Mouse (Mus musculus): ENCODE measurements around the gene Lclat1.
"Not testable (repeated sequence)": the region's sequence is repeated elsewhere in the genome, so short reads cannot be mapped to it uniquely, and the experiment has no call there.

The Lclat1 gene

GRCm38 (mm10) chr17:73238501-73238900 lies 130.7 kb downstream of the Lclat1 start:
- DNase-seq (ENCODE audit: low read depth, low spot score) = no peak

DNA sequence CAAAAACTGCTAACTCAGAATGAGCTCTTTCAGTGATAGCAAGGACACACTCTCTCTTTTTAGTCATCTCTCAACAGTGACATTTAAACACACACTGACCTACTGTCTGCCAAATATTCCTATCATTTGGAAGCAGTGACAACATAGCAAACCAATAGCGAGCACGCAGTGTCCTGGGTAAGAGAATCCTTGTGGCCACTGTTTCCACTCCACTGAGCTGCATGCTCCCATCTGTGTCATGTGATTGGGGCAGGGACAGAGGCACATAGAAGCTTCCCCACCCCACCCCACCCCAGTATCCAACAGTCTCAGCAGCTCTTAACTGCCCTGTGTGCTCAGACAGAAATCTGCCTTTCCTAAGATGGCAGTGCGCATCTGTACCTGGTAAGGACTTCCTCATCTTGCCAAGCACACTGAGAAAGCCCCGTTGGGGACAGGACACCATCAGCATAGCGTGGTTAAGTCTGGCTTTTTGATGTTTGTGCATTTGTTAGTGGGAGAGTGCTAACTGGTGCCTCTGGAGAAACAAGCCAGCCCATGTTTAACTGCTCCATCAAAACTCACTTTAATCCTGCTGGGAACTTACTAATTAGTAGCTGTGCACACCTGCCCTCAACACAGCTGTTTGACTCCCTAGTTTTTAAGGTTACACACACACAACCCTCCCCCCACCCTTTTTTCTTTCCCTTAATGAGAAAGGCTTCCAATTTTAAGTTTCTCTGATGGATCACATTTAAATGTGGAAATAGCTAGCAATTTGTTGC lies 133.5 kb downstream of the Lclat1 start:
- peak; percentile 39 for DNase-seq (ENCODE audit: low read depth, low spot score)

- DNase-seq (ENCODE audit: low read depth, low spot score) = no peak
These were observed 135.9 kb downstream of the Lclat1 start for GRCm38 (mm10) chr17:73243676-73244075.

DNA sequence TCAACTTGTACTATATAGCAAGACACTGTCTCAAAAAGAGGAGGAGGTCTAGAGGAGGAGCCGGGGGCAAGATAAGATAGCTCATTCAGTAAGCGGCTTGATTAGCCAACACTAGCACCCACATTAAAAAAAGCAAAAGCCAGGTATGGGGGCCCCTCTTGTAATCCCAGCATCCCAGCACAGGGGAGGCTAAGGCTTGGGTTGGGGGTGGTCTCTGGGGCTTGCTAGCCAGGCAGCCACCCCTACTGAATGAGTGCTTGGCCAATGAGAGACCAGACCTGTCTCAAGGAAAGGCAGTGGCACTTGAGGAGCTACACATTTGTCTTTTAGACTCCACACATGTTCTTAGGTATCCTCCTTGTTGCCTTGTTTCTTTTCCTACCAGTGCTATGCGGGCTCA lies 136.8 kb downstream of the Lclat1 start:
- no peak for DNase-seq (ENCODE audit: low read depth, low spot score)

DNA sequence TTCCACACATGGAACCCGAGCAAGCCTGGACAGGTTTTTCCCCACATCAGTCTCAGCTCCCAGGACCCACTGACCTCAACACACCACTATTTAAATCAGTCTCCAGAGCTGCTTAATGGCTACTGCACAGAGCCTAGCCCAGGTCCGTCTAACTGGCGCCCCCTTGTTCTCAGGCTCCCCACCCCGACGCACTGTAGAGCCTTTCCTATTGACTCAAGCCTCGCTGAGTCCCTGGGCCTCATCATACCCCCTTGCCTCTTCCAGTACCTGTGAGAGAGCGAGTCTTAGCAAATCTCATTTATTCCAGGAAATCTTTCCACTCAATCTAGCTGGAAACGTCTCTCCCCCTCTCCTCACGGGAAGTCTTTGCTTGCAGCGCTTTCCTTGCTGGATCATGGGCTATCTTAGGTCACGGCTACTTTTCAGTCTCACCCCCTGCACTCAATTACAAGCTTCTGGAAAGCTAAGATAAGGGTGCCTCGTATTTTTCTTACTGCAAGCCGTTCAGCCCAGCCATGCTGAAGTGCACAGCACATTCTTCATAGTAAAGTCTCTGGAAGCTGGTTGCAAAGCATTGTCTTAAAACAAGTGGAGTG lies 137.4 kb downstream of the Lclat1 start:
- DNase-seq (ENCODE audit: low read depth, low spot score) = no peak

GRCm38 (mm10) chr17:73246036-73246435 lies 138.3 kb downstream of the Lclat1 start:
- DNase-seq (ENCODE audit: low read depth, low spot score) = no peak

DNA sequence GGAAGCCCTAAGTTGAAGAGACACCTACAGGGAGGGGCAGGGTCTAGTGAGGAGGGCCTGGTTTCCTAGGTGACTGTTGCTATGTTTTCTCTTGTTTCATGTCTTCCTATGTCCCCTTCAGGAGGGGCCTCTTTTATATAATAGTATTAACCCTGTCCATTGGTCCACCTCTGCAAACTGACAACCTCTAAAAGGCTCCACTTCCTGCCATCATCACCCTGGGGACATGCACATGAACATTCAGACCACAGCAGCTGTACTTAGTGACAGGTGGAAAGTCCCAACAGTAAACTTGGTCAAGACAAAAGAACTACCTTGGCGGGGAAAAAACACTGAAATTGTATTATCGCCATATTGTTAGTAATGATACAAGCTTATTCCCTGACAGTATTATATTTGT lies 139.1 kb downstream of the Lclat1 start:
- DNase-seq (ENCODE audit: low read depth, low spot score) = no peak

DNA sequence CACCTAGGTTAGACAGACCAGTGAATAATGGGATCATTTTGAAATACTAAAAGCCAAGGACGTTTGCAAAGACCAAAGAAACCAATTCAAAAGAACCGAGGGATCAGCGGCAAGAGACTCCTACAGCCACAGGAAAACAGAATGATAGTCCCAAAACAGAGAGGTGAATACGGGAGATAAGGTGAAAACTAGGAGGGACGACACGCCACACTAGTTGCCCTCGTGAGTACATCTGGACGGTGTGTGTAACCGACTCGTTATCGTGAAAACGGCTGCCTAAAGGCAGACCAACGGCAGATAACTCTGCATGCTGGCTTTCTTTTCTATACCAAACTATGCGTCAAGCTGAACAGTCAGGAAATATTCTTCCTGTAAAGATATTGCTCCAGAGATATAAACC lies 140.0 kb downstream of the Lclat1 start:
- DNase-seq (ENCODE audit: low read depth, low spot score) = no peak

DNA sequence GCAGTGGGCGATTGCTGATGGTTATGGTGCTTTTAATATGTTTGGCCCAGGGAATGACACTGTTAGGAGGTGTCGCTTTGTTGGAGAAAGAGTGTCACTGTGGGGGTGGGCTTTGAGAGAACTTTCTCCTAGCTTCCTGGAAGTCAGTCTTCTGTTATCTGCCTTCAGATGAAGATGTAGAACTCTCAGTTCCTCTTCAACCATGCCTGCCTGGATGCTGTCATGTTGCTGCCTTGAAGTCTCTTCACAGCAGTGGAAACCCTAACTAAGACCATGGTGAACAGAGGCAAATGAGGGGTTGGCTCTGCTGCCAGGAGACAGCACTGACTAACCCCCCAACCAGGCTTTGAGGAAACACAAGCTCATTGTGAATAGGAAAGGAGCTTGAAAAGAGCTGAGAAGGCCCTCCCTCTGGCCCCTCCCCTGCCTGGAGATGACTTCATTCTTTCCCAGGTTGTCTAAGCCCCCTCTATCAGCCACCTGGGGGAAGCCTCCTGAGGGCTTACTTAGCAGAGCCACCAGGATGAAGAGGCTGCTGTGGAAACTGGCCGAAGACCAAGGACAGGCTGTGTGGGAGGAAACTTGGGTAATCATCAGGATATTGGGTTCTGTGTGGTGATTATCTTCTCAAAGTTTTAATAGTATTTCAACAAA lies 142.8 kb downstream of the Lclat1 start:
- DNase-seq (ENCODE audit: low read depth, low spot score) = no peak

GRCm38 (mm10) chr17:73251142-73251502 lies 143.3 kb downstream of the Lclat1 start:
- DNase-seq (ENCODE audit: low read depth, low spot score) = no peak

GRCm38 (mm10) chr17:73251812-73252608 lies 144.2 kb downstream of the Lclat1 start:
- no peak for DNase-seq (ENCODE audit: low read depth, low spot score)

GRCm38 (mm10) chr17:73253291-73253969 lies 145.6 kb downstream of the Lclat1 start:
- no peak for DNase-seq (ENCODE audit: low read depth, low spot score)

DNA sequence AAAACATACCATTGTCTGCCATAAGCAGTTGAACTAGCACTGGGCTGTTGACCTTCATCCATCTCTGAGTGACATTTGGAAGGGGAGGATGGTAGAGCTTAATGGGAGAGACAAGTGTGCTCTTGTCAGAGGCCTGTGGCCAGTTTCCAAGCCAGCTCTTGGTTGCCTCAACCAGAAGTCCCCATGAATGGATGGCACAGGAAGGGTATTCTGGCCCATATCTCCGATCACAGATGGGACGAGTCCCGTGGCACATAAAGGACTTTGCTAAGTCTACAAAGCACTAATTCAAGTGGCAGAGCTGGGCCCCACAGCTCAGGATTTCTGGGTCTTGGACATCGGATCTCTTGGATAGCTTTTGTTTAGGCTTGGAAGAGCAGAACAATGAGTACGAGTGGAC lies 148.0 kb downstream of the Lclat1 start:
- DNase-seq (ENCODE audit: low read depth, low spot score) = no peak

- DNase-seq (ENCODE audit: low read depth, low spot score) = peak; percentile 73
These were observed 150.8 kb downstream of the Lclat1 start for GRCm38 (mm10) chr17:73258620-73259019.

DNA sequence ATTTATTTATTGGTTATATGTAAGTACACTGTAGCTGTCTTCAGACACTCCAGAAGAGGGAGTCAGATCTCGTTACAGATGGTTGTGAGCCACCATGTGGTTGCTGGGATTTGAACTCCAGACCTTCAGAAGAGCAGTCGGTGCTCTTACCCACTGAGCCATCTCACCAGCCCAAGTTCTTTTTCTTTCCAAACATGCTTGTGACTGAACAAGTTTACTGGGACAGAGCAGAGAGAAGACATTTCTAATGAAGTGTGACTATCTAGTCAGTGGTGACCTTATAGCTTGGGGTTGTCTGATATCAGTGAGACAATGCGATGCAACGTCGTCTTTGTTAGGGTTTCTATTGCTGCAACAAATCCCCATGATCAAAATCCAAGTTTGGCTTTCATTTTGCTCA lies 151.5 kb downstream of the Lclat1 start:
- not testable (repeated sequence) for DNase-seq (ENCODE audit: low read depth, low spot score)

- no peak for DNase-seq (ENCODE audit: low read depth, low spot score)
These were observed 154.8 kb downstream of the Lclat1 start for GRCm38 (mm10) chr17:73262558-73262957.

- DNase-seq (ENCODE audit: low read depth, low spot score) = no peak
These were observed 155.3 kb downstream of the Lclat1 start for GRCm38 (mm10) chr17:73263077-73263501.

GRCm38 (mm10) chr17:73270871-73271796 lies 163.3 kb downstream of the Lclat1 start:
- DNase-seq (ENCODE audit: low read depth, low spot score) = no peak

DNA sequence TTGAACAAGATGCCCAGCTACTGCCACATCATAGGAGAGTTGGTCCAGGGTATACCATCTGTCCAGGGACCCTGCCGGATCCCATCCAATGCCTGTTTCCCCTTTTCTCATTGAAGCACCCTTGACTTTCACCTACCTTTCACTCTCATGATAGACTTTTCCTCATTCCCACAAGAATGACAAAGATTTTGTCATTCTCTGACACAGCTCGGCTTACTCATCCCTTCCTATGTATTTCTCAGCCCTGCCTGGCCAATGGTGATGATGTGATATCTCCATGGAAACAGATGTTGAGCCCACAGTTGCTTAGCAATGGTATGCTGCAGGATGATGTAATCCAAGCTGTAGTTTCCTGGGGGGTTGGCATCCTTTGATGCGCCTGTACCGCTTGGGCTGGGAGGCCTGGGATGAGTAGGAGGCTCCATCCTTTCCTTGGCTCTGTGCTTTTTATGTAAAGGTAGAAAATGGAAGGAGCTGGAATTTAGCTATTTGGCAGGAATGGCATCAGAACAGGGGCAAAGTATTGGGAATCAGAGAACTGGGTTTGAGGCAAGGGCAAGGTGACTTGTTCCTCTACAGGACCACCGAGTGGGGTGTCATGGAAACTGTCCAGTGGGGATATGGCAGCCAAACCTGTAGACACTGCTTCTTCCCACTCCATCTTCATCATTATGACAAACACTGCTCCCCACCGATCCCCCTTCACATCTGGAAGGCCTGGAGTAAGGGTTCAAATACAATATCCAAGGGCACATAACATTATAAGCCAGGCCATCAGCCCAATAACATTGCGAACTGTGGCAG lies 164.2 kb downstream of the Lclat1 start:
- DNase-seq (ENCODE audit: low read depth, low spot score) = no peak

- DNase-seq (ENCODE audit: low read depth, low spot score) = no peak
These were observed 166.0 kb downstream of the Lclat1 start for GRCm38 (mm10) chr17:73273809-73274208.

All from forelimb bud, embryonic 11.5 days (tissue).